8 mouse cellular contexts compared by ENCODE assay signal in genomic region chr2:119758844-119759835, GRCm38 (mm10). TPM values are rescaled to one million over a fixed set of nuclear protein-coding genes. Genes with fewer than 3 reads are reported as not detected.
DNase-seq lines count a peak whose midpoint lies in the region; ATAC-seq and TF ChIP-seq lines count a peak whose summit lies in the region.

No protein-coding gene starts in this region.

- H3K79me2 ChIP-seq in myocyte (ENCODE audit: control insufficient read depth, insufficient read depth), result no peaks in the 10 kb centered on the region

- H3K27me3 ChIP-seq in kidney, postnatal 0 days (ENCODE audit: insufficient read depth, low read length), result peaks cover 24% of the 10 kb centered on the region
- H3K27me3 ChIP-seq in embryonic facial prominence, embryonic 11.5 days (ENCODE audit: control insufficient read depth, insufficient read depth, low read length), result peaks cover 47% of the 10 kb centered on the region
- H3K27me3 ChIP-seq in intestine, embryonic 14.5 days (replicated peaks; ENCODE audit: control insufficient read depth, insufficient read depth, low read length), result peaks cover 52% of the 10 kb centered on the region
- H3K27me3 ChIP-seq in myocyte (ENCODE audit: control insufficient read depth, insufficient read depth, insufficient read length), result peaks cover 35% of the 10 kb centered on the region

- no peak overlapping the region for H3K27ac ChIP-seq in kidney, postnatal 0 days
- no peak overlapping the region for H3K27ac ChIP-seq in embryonic facial prominence, embryonic 11.5 days (replicated peaks; ENCODE audit: low read depth, low read length)
- no peak overlapping the region for H3K27ac ChIP-seq in intestine, embryonic 14.5 days (ENCODE audit: low read depth)

- H3ac ChIP-seq in myocyte (ENCODE audit: control insufficient read depth, insufficient read length), result no peak overlapping the region

- no peak for TF ChIP-seq POLR2A in myocyte (IDR thresholded peaks at IDR 0.05; ENCODE audit: insufficient read length, low read depth)

- 5% methylated on average over 44 of the region's 44 CpGs for WGBS in kidney, postnatal 0 days
- 5% methylated on average over 44 of the region's 44 CpGs for WGBS in embryonic facial prominence, embryonic 11.5 days
- 6% methylated on average over 44 of the region's 44 CpGs for WGBS in intestine, embryonic 14.5 days

- H3K36me3 ChIP-seq in kidney, postnatal 0 days (ENCODE audit: insufficient read depth, low read length), result 0 out of 2 replicates have a peak, but pooled peaks cover 4% of the 10 kb centered on the region
- no peaks in the 10 kb centered on the region for H3K36me3 ChIP-seq in embryonic facial prominence, embryonic 11.5 days (replicated peaks; ENCODE audit: control insufficient read depth, insufficient read depth, low read depth, low read length)
- peaks cover 9% of the 10 kb centered on the region for H3K36me3 ChIP-seq in intestine, embryonic 14.5 days (ENCODE audit: control insufficient read depth, insufficient read depth, low read length)
- no peaks in the 10 kb centered on the region for H3K36me3 ChIP-seq in myocyte (ENCODE audit: control insufficient read depth, insufficient read depth)

- no peak overlapping the region for H3K9ac ChIP-seq in kidney, postnatal 0 days (ENCODE audit: low read depth, low read length)
- no peak overlapping the region for H3K9ac ChIP-seq in embryonic facial prominence, embryonic 11.5 days (replicated peaks; ENCODE audit: low read length)
- H3K9ac ChIP-seq in intestine, embryonic 14.5 days (ENCODE audit: low read length), result no peak overlapping the region

- peak overlapping the region; percentile 54 for H3K4me3 ChIP-seq in kidney, postnatal 0 days (replicated peaks; ENCODE audit: low read depth, low read length)
- peak overlapping the region; percentile 51 for H3K4me3 ChIP-seq in embryonic facial prominence, embryonic 11.5 days (ENCODE audit: low read depth, low read length)
- H3K4me3 ChIP-seq in intestine, embryonic 14.5 days (ENCODE audit: low read depth, low read length), result peak overlapping the region; percentile 50
- H3K4me3 ChIP-seq in myocyte, result no peak overlapping the region

- peak overlapping the region; percentile 96 for H3K4me2 ChIP-seq in kidney, postnatal 0 days (ENCODE audit: low read length)
- peak overlapping the region; percentile 97 for H3K4me2 ChIP-seq in embryonic facial prominence, embryonic 11.5 days (ENCODE audit: low read depth, low read length)
- peak overlapping the region; percentile 88 for H3K4me2 ChIP-seq in intestine, embryonic 14.5 days (ENCODE audit: low read length)
- H3K4me2 ChIP-seq in myocyte (ENCODE audit: low read depth), result peak overlapping the region; percentile 24

- no peak for ATAC-seq in kidney, postnatal 0 days (replicated peaks; ENCODE audit: low FRiP score, low read depth)
- no peak for ATAC-seq in embryonic facial prominence, embryonic 11.5 days (replicated peaks; ENCODE audit: insufficient number of reproducible peaks, low FRiP score, low TSS enrichment, low read depth)
- ATAC-seq in intestine, embryonic 14.5 days (replicated peaks; ENCODE audit: low FRiP score, low TSS enrichment, low read depth), result no peak

- no peak for DNase-seq in kidney, postnatal 0 days (ENCODE audit: low spot score)
- no peak for DNase-seq in kidney, postnatal 10 days
- peak; percentile 8 for DNase-seq in embryonic facial prominence, embryonic 11.5 days (ENCODE audit: low spot score)
- DNase-seq in intestine, embryonic 14.5 days (ENCODE audit: low spot score), result no peak
- DNase-seq in cerebellum, adult 9-10 months, result no peak
- no peak for DNase-seq in frontal cortex, postnatal 36 days (ENCODE audit: low spot score in 2 of 2)
- no peak for DNase-seq in urinary bladder, adult 2 months (ENCODE audit: low spot score)

- H3K4me1 ChIP-seq in kidney, postnatal 0 days (replicated peaks; ENCODE audit: insufficient read depth, low read length), result peaks cover 14% of the 10 kb centered on the region
- H3K4me1 ChIP-seq in embryonic facial prominence, embryonic 11.5 days (ENCODE audit: control insufficient read depth, insufficient read depth, low read length), result peaks cover 4% of the 10 kb centered on the region
- 0 out of 2 replicates have a peak, but pooled peaks cover 5% of the 10 kb centered on the region for H3K4me1 ChIP-seq in intestine, embryonic 14.5 days (replicated peaks; ENCODE audit: control insufficient read depth, insufficient read depth, low read length)

- no peak for TF ChIP-seq CTCF in kidney, postnatal 0 days (IDR thresholded peaks at IDR 0.05; ENCODE audit: low read depth)

- no peaks in the 10 kb centered on the region for H3K9me3 ChIP-seq in kidney, postnatal 0 days (replicated peaks; ENCODE audit: low read length)
- H3K9me3 ChIP-seq in embryonic facial prominence, embryonic 11.5 days (replicated peaks; ENCODE audit: control insufficient read depth, low read length), result no peaks in the 10 kb centered on the region
- no peaks in the 10 kb centered on the region for H3K9me3 ChIP-seq in intestine, embryonic 14.5 days (ENCODE audit: control insufficient read depth, low read length)

TF ChIP-seq in myocyte, 11 proteins besides CTCF, POLR2A, EP300 and RAD21:
- no peak for TF ChIP-seq TCF12 (IDR thresholded peaks at IDR 0.05; ENCODE audit: insufficient read depth, poor library complexity, severe bottlenecking)

RNA-seq across cellular contexts. Expression of gene Ltk, which starts 1.1 kb away (rescaled TPM):
- 0.52 and 0.53 TPM in 2 replicates for polyA plus RNA-seq in kidney, postnatal 0 days (2015; fragmentation: Nextera tagmentation; extraction: Ambion mirVana)
- polyA plus RNA-seq in embryonic facial prominence, embryonic 11.5 days (2014; fragmentation: Nextera tagmentation; extraction: Ambion mirVana), result not detected in 2 replicates
- 1.9 and 2.8 TPM in 2 replicates for polyA plus RNA-seq in intestine, embryonic 14.5 days (2014; fragmentation: Nextera tagmentation; extraction: Ambion mirVana)
- not detected for polyA plus RNA-seq in myocyte (2012; fragmentation: generic; extraction: Trizol)
- 0.19 and 0.34 TPM in 2 replicates for polyA plus RNA-seq in urinary bladder, adult 2 months (2012; rRNA removed)

RNA-seq across cellular contexts. Expression of gene Itpka, which starts 17.0 kb away (rescaled TPM):
- polyA plus RNA-seq in kidney, postnatal 0 days (2015; fragmentation: Nextera tagmentation; extraction: Ambion mirVana), result 0.83 and 1.1 TPM in 2 replicates
- 1.2 TPM in 2 replicates for polyA plus RNA-seq in embryonic facial prominence, embryonic 11.5 days (2014; fragmentation: Nextera tagmentation; extraction: Ambion mirVana)
- 7.2 and 7.4 TPM in 2 replicates for polyA plus RNA-seq in intestine, embryonic 14.5 days (2014; fragmentation: Nextera tagmentation; extraction: Ambion mirVana)
- polyA plus RNA-seq in myocyte (2012; fragmentation: generic; extraction: Trizol), result 0.14 TPM
- polyA plus RNA-seq in urinary bladder, adult 2 months (2012; rRNA removed), result 0.55 and 0.75 TPM in 2 replicates

RNA-seq across cellular contexts. Expression of gene Rpap1, which starts 28.2 kb away (rescaled TPM):
- polyA plus RNA-seq in kidney, postnatal 0 days (2015; fragmentation: Nextera tagmentation; extraction: Ambion mirVana), result 15.7 and 19.0 TPM in 2 replicates
- polyA plus RNA-seq in embryonic facial prominence, embryonic 11.5 days (2014; fragmentation: Nextera tagmentation; extraction: Ambion mirVana), result 17.5 and 20.0 TPM in 2 replicates
- polyA plus RNA-seq in intestine, embryonic 14.5 days (2014; fragmentation: Nextera tagmentation; extraction: Ambion mirVana), result 27.0 and 28.1 TPM in 2 replicates
- polyA plus RNA-seq in myocyte (2012; fragmentation: generic; extraction: Trizol), result 13.7 TPM
- 12.0 and 13.7 TPM in 2 replicates for polyA plus RNA-seq in urinary bladder, adult 2 months (2012; rRNA removed)

RNA-seq across cellular contexts. Expression of gene Tyro3, which starts 38.4 kb away (rescaled TPM):
- polyA plus RNA-seq in kidney, postnatal 0 days (2015; fragmentation: Nextera tagmentation; extraction: Ambion mirVana), result 7.7 and 9.7 TPM in 2 replicates
- 16.3 and 21.0 TPM in 2 replicates for polyA plus RNA-seq in embryonic facial prominence, embryonic 11.5 days (2014; fragmentation: Nextera tagmentation; extraction: Ambion mirVana)
- polyA plus RNA-seq in intestine, embryonic 14.5 days (2014; fragmentation: Nextera tagmentation; extraction: Ambion mirVana), result 18.9 and 21.9 TPM in 2 replicates
- polyA plus RNA-seq in myocyte (2012; fragmentation: generic; extraction: Trizol), result 6.0 TPM
- 30.0 and 38.1 TPM in 2 replicates for polyA plus RNA-seq in urinary bladder, adult 2 months (2012; rRNA removed)

Comparison
In these comparisons a context has a peak if more than half of its experiments do, and no peak if none do; other contexts are left out.
1. H3K4me2 ChIP-seq: peak in every context shown above with its lines; median percentile 97 in embryonic facial prominence, embryonic 11.5 days; 96 in kidney, postnatal 0 days; 88 in intestine, embryonic 14.5 days; 24 in myocyte.